Mouse (Mus musculus): ENCODE data around the gene Opa3. TPM values are rescaled to one million over a fixed set of nuclear protein-coding genes. Genes with fewer than 3 reads are reported as not detected.

The Opa3 gene
- 95.5 TPM for polyA plus RNA-seq (2017; shearing (Covaris generic))

DNA sequence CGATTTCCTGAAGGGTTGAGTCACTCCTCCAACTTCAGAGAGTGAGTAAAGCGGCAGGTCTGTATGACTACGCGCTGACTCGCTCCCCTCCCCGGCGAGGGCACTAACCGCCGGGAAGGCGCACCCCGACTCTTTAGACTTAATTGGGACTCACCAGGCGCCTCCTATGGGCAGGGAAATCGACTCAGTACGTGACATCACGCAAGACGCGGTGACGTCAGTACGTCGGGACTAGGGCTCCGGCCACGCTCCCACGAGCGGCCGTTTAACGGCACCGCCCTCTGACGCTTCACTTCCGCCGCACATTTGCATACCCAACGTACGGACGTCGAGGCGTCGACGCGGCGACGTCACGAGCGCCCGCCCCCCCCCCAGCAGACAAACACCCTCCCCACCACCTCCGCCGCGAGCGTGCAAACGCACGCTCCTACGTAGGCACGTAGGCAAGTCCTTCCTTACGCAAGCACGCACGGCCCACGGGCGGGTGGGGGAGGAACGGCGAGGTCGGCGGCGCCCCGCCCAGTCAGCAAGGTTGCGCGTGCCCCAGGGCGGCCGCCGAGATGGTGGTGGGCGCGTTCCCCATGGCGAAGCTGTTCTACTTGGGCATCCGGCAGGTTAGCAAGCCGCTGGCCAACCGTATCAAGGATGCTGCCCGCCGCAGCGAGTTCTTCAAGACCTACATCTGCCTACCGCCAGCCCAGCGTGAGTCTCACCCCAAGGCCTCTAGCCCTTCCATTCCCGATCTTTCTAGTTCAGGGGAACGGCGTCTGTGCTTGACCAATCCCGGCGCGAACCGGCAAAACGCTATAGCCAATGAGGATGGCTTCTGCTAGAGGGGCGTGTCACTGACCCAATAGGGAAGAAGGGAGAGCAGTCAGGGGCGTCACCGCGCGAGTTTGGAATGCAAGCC, at the start of gene Opa3:
Gene Opa3, plus strand, starts transcription at position 452 of the 910 bp plus-strand sequence.

GRCm38 (mm10) chr7:19211996-19212755, 16.0 kb upstream of the Opa3 start, which contains the start of gene Gpr4:
Gpr4 (plus strand) TSS chr7:19212538.

DNA sequence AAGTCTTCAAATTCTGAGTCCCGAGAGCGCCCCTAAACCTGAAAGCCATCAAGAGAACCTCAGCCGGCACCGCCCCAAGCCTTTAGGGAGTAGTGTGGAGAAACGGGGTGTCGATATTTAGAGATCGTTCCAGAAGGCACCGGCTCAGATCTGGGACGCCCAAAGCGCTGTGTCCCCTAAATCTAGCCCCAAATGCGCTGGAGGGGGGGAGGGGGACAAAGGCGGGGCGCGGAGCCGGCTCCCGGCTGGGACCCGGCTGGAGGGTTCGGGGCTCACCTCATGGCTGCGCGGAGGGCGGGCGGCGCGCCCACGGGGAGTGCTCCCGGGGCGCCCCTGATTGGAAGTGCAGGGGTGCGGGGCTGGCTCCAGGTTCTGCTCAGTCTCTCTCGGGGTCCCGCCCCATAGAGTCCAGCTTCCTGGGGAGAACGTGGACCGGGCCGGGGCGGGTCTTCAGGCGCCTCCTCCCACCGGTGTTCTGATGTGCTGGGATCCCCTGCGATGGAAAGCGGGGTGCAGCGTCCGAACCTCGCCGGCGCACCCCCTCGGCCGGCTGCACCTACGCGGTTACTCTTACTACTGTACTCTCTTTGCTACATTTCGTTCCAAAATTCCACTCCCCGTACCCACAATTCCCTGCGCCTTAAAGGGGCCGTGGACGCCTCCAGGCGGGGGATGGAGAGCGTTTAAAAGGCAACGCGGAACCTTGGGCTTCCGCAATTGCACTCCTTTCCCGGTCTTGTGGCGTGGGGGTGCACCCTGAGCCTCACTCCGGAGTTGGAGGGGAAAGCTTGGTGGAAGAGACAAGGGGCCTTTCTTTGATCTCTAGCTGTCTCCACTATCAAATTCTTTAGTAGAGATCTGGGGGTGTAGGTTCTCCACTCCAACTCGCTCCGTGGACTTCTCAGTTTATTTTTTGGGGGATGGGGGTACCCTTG, 43.4 kb downstream of the Opa3 start, which contains the start of gene Vasp:
Gene Vasp, minus strand, starts transcription at position 580 of the 935 bp plus-strand sequence.

DNA sequence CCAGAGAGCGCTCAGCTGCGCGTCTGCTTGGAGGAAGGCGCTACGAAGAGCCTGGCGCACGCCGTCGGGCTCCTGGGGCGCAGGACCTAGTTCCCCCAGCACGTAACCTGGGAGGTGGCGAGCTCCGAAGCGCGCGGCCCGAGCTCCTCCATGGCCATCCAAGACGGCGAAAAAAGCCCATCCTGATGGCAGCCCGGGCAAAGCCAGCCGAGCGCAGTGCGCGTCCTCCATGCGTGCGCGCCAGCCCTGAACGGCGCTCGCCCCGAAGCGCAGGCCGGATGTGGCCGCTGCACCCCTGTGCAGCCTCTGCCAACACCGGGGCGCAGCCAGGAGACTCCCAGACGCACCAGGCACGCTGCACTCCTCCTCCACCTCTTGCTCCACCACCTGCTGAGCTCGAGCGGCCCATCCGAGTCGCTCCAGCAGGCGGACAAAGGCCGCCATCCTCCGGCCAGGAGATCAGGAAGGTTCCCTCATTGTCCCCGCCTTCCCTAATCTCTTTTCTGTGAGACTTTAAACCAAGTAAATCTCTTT, 51.5 kb downstream of the Opa3 start, which contains the start of gene Ppm1n:
Gene Ppm1n, minus strand, starts transcription at position 484 of the 534 bp plus-strand sequence.

DNA sequence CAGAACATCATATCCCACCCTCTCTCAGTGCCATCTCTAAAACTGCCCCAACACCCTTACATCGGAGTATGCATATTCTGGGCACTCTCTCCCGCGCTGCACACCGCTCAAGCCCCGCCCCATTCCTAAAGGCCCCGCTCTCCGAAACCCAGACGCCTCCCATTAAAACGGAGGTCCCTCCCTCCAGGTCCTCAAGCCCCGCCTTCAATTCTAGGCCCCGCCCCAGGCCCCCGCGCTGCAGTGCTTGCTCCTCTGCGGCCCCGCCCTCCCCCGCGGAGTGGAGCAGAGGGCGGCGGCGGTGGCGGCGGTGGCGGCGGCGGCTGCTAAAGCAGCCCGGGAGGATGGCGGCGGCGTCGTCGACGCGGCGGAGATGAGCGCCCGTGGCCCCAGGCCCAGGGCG, 54.3 kb downstream of the Opa3 start, which contains the start of gene Rtn2:
Gene Rtn2, plus strand, starts transcription at position 240 of the 400 bp plus-strand sequence.

Other genes with a start within 250 kb of the Opa3 start
- not detected for gene Nanos2, start 240.9 kb upstream of the Opa3 start, polyA plus RNA-seq (2017; shearing (Covaris generic))
- 5.4 TPM for gene Mypop, start 237.1 kb upstream of the Opa3 start, polyA plus RNA-seq (2017; shearing (Covaris generic))
- 32.4 TPM for gene Irf2bp1, start 224.3 kb upstream of the Opa3 start, polyA plus RNA-seq (2017; shearing (Covaris generic))
- not detected for gene Foxa3, start 204.8 kb upstream of the Opa3 start, polyA plus RNA-seq (2017; shearing (Covaris generic))
- 19.8 TPM for gene Sympk, start 204.0 kb upstream of the Opa3 start, polyA plus RNA-seq (2017; shearing (Covaris generic))
- gene Rsph6a, start 173.6 kb upstream of the Opa3 start, polyA plus RNA-seq (2017; shearing (Covaris generic)), result not detected
- 0.61 TPM for gene Dmwd, start 152.1 kb upstream of the Opa3 start, polyA plus RNA-seq (2017; shearing (Covaris generic))
- 0.69 TPM for gene Dmpk, start 144.5 kb upstream of the Opa3 start, polyA plus RNA-seq (2017; shearing (Covaris generic))
- gene Six5, start 133.7 kb upstream of the Opa3 start, polyA plus RNA-seq (2017; shearing (Covaris generic)), result 0.20 TPM
- gene Gm4969, start 110.0 kb upstream of the Opa3 start, polyA plus RNA-seq (2017; shearing (Covaris generic)), result not detected
- 11.3 TPM for gene Fbxo46, start 108.5 kb upstream of the Opa3 start, polyA plus RNA-seq (2017; shearing (Covaris generic))
- 12.8 TPM for gene Qpctl, start 79.0 kb upstream of the Opa3 start, polyA plus RNA-seq (2017; shearing (Covaris generic))
- 30.8 TPM for gene Snrpd2, start 78.6 kb upstream of the Opa3 start, polyA plus RNA-seq (2017; shearing (Covaris generic))
- gene Gipr, start 62.2 kb upstream of the Opa3 start, polyA plus RNA-seq (2017; shearing (Covaris generic)), result not detected
- gene Eml2, start 51.9 kb upstream of the Opa3 start, polyA plus RNA-seq (2017; shearing (Covaris generic)), result 16.7 TPM
- gene Gpr4, start 15.8 kb upstream of the Opa3 start, polyA plus RNA-seq (2017; shearing (Covaris generic)), result 0.12 TPM
- gene Vasp, start 43.5 kb downstream of the Opa3 start, polyA plus RNA-seq (2017; shearing (Covaris generic)), result 224 TPM
- gene Ppm1n, start 51.7 kb downstream of the Opa3 start, polyA plus RNA-seq (2017; shearing (Covaris generic)), result 0.97 TPM
- 0.14 TPM for gene Rtn2, start 54.3 kb downstream of the Opa3 start, polyA plus RNA-seq (2017; shearing (Covaris generic))
- 65.7 TPM for gene Fosb, start 81.7 kb downstream of the Opa3 start, polyA plus RNA-seq (2017; shearing (Covaris generic))
- gene Ercc1, start 116.4 kb downstream of the Opa3 start, polyA plus RNA-seq (2017; shearing (Covaris generic)), result 68.8 TPM
- gene Cd3eap, start 131.1 kb downstream of the Opa3 start, polyA plus RNA-seq (2017; shearing (Covaris generic)), result 5.2 TPM
- 1.9 TPM for gene Ppp1r13l, start 131.4 kb downstream of the Opa3 start, polyA plus RNA-seq (2017; shearing (Covaris generic))
- 7.5 TPM for gene Ercc2, start 153.7 kb downstream of the Opa3 start, polyA plus RNA-seq (2017; shearing (Covaris generic))
- gene Klc3, start 175.8 kb downstream of the Opa3 start, polyA plus RNA-seq (2017; shearing (Covaris generic)), result 6.9 TPM
- not detected for gene Ckm, start 176.4 kb downstream of the Opa3 start, polyA plus RNA-seq (2017; shearing (Covaris generic))
- 6.2 TPM for gene Mark4, start 230.5 kb downstream of the Opa3 start, polyA plus RNA-seq (2017; shearing (Covaris generic))
- not detected for gene Exoc3l2, start 235.0 kb downstream of the Opa3 start, polyA plus RNA-seq (2017; shearing (Covaris generic))